Mouse (Mus musculus): ENCODE measurements around the gene Tuba3a.

The Tuba3a gene

DNA sequence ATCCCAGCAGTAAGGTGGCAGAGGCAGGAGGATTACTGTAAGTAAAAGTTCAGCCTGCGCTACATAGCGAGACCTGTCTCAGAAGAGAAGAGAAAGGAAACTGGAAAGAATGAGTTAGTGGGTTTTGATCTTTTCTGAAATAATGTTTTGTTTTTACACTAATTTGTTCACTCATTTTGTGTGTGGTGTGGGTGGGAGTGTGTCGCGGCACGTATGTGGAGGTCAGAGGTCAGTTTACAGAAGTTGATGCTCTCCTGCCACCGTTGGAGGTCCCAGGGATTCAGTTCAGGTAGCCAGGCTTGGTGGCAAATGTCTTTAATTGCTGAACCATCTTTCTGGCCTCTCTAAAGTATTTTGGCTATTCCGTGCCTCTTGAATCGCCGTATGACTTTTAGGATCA lies 21.6 kb downstream of the Tuba3a start:
- DNase-seq = no peak

- DNase-seq = no peak
These were observed 25.8 kb downstream of the Tuba3a start for GRCm38 (mm10) chr6:125260006-125260555.

DNA sequence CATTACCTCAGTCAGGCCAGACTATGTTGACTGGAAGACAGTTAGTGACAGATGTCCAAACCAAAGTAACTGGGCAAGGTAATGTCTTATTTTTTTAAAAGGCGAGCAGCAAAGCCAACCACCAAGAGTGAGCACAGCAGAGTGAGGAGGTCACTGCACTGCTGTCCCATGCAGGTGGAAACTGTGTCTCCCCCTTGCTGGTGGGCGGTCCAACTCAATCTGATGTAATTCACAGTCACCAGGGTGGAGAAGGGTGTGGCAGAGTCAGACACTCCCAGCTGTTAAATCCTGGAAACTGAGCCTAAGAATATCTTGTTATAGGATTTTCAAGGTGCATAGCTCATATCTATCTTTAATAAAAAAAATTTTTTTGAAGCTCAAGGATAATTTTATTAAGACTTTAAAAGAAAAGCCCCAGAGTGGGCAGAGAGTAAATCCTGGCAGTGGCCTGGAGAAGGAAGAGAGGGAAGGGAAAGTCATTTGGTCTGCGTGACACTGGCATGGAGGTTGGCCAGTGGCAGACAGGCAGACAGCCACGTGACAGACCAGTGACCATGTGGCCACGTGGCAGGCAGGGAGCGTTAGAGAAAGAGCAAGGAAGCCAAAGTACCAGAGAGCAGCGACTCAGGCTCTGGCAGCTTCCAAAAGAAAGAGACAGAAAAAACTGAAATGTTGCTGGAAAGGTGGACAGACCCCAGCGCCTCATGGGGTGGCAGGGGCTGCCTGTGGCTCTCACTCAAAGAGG lies 29.4 kb downstream of the Tuba3a start:
- DNase-seq = no peak

GRCm38 (mm10) chr6:125255516-125256044 lies 30.3 kb downstream of the Tuba3a start:
- no peak for DNase-seq

- no peak for DNase-seq
These were observed 31.8 kb downstream of the Tuba3a start for GRCm38 (mm10) chr6:125253863-125254715.

DNA sequence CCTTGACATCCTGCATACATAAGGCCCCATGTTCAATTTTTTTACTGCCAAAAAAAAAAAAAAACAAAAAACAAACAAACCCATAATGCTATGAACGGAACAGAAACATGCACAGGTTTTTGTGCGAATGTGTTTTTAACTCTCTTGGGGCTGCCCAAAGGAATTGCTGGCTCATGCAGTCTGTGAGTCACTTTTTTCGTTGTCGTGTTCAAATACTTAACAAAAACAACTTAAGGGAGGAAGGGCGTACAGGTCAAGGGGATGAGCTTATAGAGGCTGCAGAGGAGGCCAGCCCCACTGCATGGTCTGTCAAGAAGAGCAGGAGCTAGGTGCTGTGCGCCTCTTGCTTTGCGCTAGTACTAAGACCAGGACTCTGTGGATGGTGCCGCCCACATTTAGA lies 33.1 kb downstream of the Tuba3a start:
- DNase-seq = no peak

- DNase-seq = no peak
These were observed 33.6 kb downstream of the Tuba3a start for GRCm38 (mm10) chr6:125252285-125252684.

DNA sequence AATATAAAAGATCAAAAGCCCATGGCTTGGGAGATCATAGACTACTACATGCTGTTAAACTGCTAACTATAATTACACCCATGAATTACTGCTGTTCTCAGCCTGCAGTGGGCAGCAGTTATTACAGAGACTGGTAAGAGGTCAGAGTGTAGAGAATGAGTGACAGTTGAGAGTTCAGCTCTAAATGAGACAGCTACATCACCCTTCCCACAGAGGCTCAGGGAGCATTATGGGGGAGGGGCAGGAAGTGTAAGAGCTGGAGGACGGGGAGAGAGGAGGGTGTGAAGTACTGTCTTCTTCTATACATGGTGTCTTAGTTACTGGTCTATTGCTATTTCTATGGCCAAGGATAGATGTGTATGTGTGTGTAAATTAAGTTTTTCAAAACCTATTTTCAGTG lies 41.3 kb downstream of the Tuba3a start:
- DNase-seq = no peak

GRCm38 (mm10) chr6:125241566-125241965 lies 44.3 kb downstream of the Tuba3a start:
- no peak for DNase-seq

DNA sequence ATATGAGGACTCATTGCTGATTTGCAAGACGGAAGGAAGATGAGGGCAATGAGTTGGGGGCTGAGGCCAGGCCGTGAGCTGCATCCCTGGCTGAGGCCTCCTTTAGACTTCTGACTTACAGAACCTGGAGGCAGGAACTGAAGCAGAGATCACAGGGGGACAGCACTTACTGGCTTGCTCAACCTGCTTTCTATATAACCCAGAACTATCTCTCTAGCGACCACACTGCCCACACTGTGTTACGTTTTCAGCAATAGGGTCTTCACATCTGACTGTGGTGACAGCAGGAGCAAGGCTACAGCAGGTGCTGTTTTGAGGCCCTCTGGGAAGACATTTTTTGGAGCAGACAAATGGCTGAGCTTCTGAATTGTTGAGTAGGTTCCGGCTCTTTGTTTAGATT lies 45.2 kb downstream of the Tuba3a start:
- no peak for DNase-seq

DNA sequence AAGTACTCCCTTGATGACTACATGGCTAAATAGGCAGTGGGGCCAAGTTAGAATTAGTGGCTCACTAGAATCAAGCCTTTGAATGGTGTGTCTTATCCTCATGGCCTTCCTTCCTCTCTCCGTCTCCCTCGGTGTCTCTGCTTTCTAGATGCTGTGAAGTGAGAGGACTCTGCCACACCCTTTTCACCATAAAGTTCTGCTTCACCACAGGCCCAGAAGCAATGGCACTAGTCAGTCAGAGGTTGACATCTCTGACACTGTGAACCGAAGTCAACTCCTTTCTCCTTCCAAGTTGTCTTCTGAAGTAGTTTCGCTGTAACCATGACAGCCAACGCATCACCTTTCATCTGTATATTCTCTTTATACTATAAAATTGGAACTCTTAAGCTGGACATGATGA lies 46.3 kb downstream of the Tuba3a start:
- no peak for DNase-seq

DNA sequence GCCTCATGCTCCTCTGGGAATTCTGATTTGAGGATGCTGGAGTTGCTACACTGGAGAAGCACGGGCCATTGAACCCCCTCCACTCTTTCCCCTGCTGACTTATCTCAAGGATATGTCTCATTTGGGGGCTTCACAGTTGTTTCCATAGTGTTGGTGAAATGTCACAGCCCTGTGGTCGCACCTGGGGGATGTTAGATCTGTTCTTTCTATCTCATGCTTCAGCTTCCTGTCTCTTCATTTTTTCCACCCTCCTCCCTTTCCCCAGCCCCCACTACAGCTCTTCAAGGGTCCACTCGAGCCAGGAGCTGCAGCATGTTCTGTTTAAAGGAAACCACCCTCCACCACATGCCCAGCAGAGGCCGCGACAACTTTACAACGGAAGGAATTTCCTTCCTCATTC lies 47.4 kb downstream of the Tuba3a start:
- DNase-seq = no peak

DNA sequence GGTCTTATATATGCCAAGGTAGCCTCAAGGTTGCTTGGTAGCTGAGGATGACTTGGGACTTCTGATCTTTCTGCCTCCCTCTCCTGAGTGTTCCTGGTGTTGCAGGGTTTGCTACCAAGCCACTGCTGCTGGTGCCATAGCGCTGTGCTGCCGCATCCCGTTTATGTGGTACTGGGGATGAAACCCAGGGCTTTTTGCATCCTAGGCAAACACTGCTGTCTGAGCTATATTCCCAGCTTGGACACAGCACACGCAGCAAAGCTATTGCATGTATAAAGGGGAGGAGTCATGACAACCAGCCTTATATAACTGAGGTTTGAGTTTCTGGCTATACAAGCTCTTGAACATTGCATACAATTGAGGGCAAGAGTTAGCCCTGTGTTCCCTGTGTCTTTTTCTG lies 48.4 kb downstream of the Tuba3a start:
- DNase-seq = no peak

GRCm38 (mm10) chr6:125236782-125237181 lies 49.1 kb downstream of the Tuba3a start, which contains the start of gene Cd27:
Gene Cd27 (minus strand): TSS chr6:125237010.
- DNase-seq = no peak

GRCm38 (mm10) chr6:125236341-125236740 lies 49.5 kb downstream of the Tuba3a start:
- no peak for DNase-seq

DNA sequence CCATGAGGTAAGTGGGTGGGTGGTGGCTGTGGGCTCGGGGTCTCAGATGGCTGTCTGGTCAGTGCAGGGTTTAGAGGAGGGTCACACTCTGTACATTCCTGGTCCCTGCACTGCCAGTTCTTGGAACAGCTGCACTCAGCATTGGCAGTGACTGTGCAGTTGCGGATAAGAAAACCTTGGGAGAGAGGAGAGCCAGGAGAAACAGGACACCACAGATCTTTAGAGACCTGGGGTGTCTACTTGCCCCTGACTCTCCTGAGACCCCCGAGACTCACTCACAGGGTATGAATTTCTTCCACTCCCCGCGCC lies 51.4 kb downstream of the Tuba3a start:
- no peak for DNase-seq

- DNase-seq = no peak
These were observed 51.9 kb downstream of the Tuba3a start for GRCm38 (mm10) chr6:125233816-125234519.

GRCm38 (mm10) chr6:125232516-125232915 lies 53.3 kb downstream of the Tuba3a start:
- DNase-seq = no peak

- no peak for DNase-seq
These were observed 53.8 kb downstream of the Tuba3a start for GRCm38 (mm10) chr6:125232045-125232437.

DNA sequence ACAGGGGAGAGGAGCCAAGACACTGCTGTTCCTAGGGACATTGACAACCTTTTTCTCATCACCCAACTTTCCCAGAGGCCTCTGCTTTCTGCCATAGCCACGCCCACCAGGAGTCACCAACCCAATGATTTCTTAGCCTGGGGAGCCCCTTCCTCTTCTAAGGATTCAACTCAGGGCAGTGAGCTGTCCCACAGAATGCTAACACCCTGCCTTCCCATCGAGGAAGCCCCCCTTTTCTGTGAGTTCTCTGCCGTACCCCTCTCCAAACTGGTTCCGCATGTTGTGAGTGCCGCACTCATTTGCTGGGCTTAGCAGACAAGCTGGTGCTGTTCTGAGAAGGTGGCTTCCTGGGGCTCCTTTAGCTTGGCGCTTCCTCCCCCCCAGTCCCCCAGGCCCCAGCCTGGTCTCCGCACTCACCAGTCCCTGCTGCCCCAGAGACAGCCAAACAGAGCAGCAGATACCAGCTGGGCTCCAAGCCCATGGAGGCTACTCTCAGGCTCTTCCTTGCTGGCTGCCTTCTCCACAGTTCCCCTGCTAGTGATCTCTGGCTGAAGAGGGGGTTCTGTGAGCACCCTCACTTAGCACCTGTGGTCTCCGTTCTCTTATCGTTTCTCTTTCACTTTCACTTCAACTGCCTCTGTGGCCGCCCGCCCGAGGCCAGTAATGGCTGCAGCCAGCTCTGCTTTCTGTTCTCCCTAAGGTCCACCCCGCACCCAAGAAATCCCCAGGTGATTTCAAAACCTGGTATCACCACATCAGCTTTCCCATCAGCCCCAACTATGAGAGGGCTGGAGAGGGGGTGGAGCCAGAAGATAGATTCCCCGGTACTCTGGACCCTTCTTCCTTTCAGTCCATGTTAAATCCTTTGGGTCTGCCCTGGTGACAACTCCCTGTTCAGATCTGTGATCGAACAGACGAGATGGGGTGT lies 54.5 kb downstream of the Tuba3a start, which contains the start of gene Tapbpl:
Gene Tapbpl, minus strand, starts transcription at position 744 of the 928 bp plus-strand sequence.
- DNase-seq = no peak

DNA sequence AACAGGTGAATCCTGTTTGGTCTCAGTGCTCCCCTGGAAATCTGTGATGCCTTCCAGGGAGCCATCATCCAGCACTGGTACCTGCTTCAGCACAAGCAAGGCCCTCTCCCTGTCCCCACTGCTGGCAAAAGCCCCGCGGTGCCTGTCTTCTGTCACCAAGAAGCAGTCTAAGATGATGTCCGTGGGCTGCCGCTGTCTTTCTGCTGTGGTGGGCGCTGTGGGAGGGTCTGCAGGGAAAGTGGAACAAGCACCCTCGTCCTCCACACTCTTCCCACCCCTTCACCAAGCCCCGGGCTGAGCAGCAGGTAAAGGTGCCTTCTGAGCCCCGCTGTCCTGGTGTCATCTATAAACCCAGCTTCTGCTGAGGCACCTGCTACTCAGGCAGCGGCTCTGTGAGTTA lies 55.3 kb downstream of the Tuba3a start:
- no peak for DNase-seq
